Mouse (Mus musculus) frontal cortex, postnatal 14 days (tissue): ENCODE data around the gene Ddi2.

ENCODE experiments used
- DNase-seq, 2 experiments: peaks; one replicate each; pipeline ENCODE4 v3.0.0; 2022; ENCODE audit warnings: low spot score in 2 of 2

Ddi2 gene

GRCm38 (mm10) chr4:141694719-141695118, 28.5 kb downstream of the Ddi2 start:
- DNase-seq, result no peak

GRCm38 (mm10) chr4:141688505-141688904, 34.7 kb downstream of the Ddi2 start:
- DNase-seq, result no peak

- DNase-seq, result no peak
Observed at GRCm38 (mm10) chr4:141686525-141686924, 36.7 kb downstream of the Ddi2 start.

DNA sequence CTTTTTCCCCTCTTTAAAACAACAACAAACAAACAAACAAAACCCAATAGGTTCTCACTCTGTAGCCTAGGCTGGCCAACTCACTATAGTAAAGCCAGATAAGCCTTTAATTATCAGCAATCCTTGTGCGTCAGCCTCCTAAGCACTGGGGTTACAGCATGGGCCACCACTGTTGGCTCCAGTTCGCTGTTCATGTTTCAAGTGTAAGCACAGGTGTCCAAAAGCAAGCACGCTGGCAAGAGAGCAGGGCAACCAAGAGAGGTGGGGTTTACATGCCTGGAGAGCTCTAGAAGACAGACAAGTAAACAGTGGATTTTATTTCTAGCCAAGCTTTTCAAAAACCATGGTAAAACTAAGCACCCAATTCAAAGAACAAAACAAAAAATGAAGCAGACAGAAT, 37.1 kb downstream of the Ddi2 start:
- DNase-seq, result no peak

DNA sequence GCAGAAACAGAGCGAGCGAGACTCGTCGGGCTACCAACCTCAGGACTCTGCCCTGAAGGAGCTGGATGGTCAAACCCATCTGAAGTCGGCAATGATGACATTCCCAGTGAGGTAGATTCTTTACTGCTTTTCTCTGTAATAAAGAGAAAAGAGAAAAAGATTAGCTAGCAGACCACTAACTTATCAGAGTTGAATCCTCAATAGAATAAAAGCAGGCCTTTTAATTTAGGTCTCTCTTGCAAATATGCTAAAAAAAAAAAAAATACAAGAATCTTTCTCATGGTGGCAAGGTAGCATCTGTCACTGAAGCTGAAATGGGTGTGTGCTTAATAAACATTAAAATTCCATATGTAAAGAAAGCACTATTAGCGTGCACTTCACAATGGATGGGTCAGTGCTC, 37.7 kb downstream of the Ddi2 start, which contains the start of gene Rsc1a1:
Rsc1a1 (minus strand) TSS at position 101 of the 400 bp plus-strand sequence.
- DNase-seq, result no peak

DNA sequence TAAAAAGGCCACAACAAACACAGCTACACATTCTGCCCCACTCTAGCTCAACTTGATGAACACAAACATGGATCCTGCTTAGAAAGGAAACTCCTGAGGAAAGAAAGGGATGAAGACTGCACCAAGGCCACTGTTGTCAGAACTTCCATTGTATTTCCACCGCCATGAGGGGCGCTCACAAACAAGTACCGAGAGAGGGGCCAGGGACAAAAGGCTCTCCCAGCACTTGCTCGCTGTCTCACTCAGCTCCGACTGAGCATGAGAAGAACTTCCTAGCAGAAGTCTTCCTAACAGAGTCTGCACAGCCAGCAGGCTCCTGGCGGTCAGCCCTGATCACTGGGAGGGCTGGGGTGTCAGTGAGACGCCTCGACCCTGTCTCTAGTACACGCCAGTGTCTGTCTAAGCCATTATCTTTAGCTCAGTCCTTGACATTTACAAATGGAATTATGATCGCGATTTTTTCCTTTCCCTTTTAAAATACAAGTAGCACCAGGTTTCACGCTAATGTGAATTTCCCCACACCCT, 40.5 kb downstream of the Ddi2 start:
- no peak for DNase-seq

- DNase-seq, result no peak
Observed at GRCm38 (mm10) chr4:141681767-141682166, 41.5 kb downstream of the Ddi2 start.

- DNase-seq, result no peak
Observed at GRCm38 (mm10) chr4:141680892-141681291, 42.3 kb downstream of the Ddi2 start.

GRCm38 (mm10) chr4:141679016-141679415, 44.2 kb downstream of the Ddi2 start:
- DNase-seq, result no peak

GRCm38 (mm10) chr4:141676462-141676979, 46.7 kb downstream of the Ddi2 start:
- no peak for DNase-seq

DNA sequence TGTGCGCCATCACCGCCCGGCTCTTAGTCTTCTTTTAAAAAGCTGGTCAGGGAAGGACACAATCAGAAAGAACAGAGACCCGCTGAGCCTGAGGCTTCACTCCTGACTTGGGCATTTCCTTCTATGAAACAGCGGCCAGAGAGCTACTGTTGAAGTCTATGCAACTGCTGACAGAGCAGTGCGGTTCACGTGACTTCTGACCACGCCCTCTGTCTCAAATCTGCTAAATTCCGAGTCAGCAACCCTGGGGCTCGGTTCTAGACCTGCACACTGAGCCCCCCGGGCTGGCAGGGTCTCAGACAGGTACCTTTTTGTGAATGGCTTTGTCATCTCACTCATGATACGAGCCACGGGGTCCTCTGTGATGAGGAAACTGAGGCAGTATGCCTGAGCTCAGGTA, 50.9 kb downstream of the Ddi2 start:
- DNase-seq, result no peak

DNA sequence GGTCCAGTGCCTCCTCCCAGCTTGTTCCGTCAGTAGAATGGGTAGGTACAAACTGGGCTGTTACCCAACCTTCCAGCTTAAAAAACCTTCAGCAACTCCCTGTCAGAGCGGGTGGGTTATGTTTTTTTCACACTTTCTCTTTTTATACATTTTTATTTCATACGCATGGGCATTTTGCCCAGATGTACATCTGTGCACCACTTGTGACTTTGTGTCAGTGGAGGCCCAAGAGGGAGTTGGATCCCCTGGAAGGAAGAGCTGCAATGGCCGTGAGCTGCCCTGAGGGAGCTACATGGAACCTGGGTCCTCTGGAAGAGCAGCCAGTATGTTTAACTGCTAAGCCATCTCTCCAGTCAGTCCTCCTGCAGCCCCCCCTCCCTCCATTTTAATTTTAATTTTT, 51.8 kb downstream of the Ddi2 start:
- no peak for DNase-seq

GRCm38 (mm10) chr4:141669898-141670712, 53.1 kb downstream of the Ddi2 start:
- DNase-seq, result no peak

GRCm38 (mm10) chr4:141664799-141665198, 58.4 kb downstream of the Ddi2 start, which contains the start of gene Plekhm2:
TSS of gene Plekhm2 (minus strand) at chr4:141664899.
- no peak for DNase-seq

DNA sequence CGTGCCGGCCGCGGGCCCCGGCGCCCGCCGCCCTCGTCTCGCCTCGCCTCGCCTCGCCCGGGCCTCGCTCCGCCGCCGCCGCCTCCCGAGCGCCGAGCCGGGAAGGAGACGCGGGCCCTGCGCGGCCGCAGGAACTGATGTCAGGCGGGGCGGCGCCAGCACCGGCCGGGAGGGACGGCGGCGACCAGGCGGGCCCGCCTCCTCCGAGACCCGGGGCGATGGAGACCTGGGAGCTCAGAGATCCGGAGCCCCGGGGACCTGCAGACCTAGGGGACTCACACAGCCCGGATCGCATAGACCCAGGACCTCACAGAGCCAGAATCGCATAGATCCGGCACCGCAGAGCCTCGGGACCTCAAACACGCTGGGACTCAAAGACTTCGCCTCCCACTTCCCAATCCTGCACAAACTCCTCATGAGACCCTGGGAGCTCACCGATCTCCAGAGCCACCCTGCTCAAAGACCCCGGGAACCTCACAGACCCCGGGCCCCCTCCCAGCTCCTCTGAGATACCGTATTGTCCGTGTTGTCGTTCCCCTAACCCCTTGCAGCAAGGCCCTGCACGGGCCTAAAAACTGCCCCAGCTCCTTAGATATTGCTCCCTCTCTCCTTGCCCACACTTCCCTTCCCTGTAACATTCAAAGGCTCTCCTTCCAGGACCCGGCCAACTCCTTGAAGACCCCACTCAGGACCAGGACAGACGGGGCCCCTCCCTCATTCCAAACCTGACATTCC, 59.0 kb downstream of the Ddi2 start:
- DNase-seq, result peak in 1 of 2 experiments; percentile 62

DNA sequence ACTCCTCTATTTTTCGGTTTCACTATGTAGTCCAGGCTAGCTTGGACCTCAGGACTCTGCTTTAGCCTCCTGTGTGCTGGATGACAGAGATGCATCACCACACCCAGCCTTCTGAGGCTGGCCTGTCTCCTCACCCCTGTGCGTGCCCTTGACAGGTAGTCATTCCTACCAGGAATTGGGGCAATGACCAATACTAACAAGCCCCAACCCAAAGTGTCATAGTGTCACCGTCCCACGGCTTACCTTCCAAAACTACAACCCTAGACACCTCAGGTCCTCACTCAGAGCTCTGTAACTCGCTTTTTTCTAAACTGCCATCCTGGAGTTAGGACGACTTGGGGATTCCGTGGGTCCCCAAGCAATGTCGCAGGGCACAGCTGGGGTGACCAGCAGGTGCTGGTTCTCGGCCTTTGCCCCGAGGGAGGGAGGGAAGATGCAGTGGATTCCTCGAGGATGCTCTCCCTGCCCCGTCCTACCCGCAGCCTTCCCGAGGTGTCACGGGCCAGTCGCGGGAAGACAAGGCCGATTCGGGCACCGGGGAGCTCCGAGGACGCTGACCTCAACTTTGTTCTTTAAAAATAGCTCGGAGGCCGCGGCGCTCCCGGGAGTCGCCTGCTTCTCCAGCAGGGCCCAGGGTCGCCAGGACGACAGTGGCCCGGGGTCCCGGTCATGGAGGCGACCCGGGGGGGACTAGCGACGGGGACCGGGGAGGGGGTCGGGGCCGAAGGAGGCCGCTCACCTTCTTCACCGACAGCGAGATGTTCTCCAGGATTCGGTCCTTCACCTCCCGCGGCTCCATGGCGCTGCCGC, 59.9 kb downstream of the Ddi2 start:
- DNase-seq, result no peak

GRCm38 (mm10) chr4:141660884-141661283, 62.3 kb downstream of the Ddi2 start:
- DNase-seq, result no peak

DNA sequence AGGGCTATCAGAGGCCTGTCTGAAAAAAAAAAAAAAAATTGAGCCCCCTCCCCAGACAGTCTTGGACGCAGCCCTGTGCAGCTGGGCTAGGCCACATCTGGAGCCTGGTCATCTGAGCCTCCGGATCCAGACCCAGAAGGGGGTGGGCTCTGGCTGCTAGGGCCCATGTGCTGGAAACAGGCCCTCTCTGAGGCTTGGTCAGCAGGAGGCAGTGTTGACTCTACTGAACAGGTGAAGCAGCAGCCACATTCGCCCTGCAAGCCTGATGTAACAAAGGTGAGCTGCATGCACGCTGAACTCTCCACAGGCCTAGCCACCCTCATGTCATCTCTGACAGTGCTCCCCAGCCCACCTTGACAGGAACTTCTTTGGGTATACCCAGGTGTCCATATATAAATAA, 63.5 kb downstream of the Ddi2 start:
- DNase-seq, result no peak

- DNase-seq, result no peak
Observed at GRCm38 (mm10) chr4:141658846-141659484, 64.3 kb downstream of the Ddi2 start.

- no peak for DNase-seq
Observed at GRCm38 (mm10) chr4:141656932-141657331, 66.3 kb downstream of the Ddi2 start.
